15 mouse cellular contexts compared by ENCODE assay signal in the genomic region with DNA sequence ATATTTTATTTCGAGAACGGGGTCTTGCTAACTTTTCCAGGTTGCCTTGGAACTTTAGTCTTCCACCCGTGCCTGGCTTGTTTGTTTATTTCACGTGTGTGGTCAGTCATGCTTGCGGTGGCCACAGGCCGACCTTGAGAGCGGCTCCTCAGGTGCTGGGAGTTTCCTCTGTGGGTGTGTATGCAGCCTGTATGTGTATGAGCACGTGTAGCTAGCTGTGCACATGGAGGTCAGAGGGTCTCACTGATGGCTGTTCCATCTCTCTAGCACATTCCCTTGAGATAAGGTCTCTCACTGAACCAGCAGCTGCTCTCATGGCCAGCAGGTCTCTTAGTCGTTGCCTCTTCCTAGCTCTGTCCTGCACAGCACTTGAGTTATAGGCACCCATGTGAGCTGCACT. TPM values are rescaled to one million over a fixed set of nuclear protein-coding genes. Genes with fewer than 3 reads are reported as not detected.
"Had no signal": no experiment of that assay in that cellular context is flagged by ENCODE, and none has a peak within 500 bp of the region (broad histone marks: within the 10 kb centered on the region; RNA-seq: fewer than 3 reads in every experiment).

No protein-coding gene starts in this region.

- H3K9ac ChIP-seq: kidney, embryonic 15.5 days; liver, embryonic 13.5 days; midbrain, embryonic 12.5 days; neural tube, embryonic 13.5 days; stomach, embryonic 15.5 days had no signal

- H3K9me3 ChIP-seq: kidney, embryonic 15.5 days; liver, embryonic 13.5 days; midbrain, embryonic 12.5 days; neural tube, embryonic 13.5 days; stomach, embryonic 15.5 days had no signal

- H3K4me3 ChIP-seq: kidney, embryonic 15.5 days; left cerebral cortex, adult 2 months; liver, embryonic 13.5 days; midbrain, embryonic 12.5 days; myocyte; neural tube, embryonic 13.5 days; stomach, embryonic 15.5 days had no signal

- H3K27ac ChIP-seq: kidney, embryonic 15.5 days; left cerebral cortex, adult 2 months; liver, embryonic 13.5 days; midbrain, embryonic 12.5 days; neural tube, embryonic 13.5 days; stomach, embryonic 15.5 days had no signal

- ATAC-seq: midbrain, embryonic 16.5 days had no signal

- H3K27me3 ChIP-seq: kidney, embryonic 15.5 days; liver, embryonic 13.5 days; midbrain, embryonic 12.5 days; neural tube, embryonic 13.5 days; stomach, embryonic 15.5 days had no signal

- H3K4me2 ChIP-seq: kidney, embryonic 15.5 days; liver, embryonic 13.5 days; midbrain, embryonic 12.5 days; neural tube, embryonic 13.5 days; stomach, embryonic 15.5 days had no signal

- DNase-seq: kidney, postnatal 10 days; kidney, postnatal 36 days; liver, embryonic 13.5 days; lung, adult 2 months; lung, postnatal 14 days; retina, postnatal 1 day; spleen, adult 18-20 months; thymus, postnatal 25 days had no signal

- H3K4me1 ChIP-seq: midbrain, embryonic 12.5 days; neural tube, embryonic 13.5 days had no signal

RNA-seq across cellular contexts. Expression of gene Vav1, which starts 18.5 kb away (rescaled TPM):
- polyA plus RNA-seq: myocyte had no signal
